Mouse (Mus musculus) CD4-positive helper T cell, adult 2 months (primary cell): ENCODE data around the gene Zfp964.
"Not testable (repeated sequence)": the region's sequence is repeated elsewhere in the genome, so short reads cannot be mapped to it uniquely, and the experiment has no call there.

Experiments
- DNase-seq: peaks from one replicate; pipeline ENCODE4 v3.0.0-alpha.2; 2012; ENCODE audit warnings: low read depth, missing footprints, low spot score

Zfp964 gene

DNA sequence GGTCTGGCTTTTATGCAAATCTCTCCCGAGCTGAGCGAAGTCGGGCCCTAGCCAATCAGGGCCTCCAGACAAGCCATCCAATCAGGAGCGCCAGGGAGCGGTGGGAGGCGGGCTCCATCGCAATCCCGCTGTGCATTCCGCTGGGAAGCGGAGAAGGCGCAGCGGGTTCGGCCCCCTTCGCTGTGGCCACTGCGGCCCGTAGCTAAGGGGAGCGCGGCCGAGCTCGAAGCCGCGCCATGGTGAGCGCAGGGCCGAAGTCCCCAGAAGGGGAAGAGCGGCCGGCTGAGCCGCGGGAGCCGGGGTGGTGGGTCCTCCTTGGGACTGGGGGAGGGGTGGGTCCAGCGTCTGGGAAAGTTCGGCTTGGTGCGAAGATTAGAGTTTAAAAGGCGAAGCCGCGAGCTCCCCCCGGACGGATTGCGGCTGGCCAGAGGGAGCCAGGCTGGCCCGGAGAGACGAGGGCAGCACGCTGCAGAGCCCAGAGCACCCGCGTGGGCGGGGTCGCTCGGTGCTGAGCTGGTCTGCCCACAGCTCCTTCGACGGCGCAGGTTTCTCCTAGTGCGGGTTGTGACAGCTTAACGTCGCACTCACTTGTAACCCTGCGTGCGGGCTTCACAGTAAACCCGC lies at the start of gene Zfp964:
TSS of gene Zfp964 (plus strand) at position 122 of the 624 bp plus-strand sequence.
- peak; percentile 86 for DNase-seq

- DNase-seq: no peak
Observed at GRCm38 (mm10) chr8:69614687-69615086, 39.6 kb upstream of the Zfp964 start.

GRCm38 (mm10) chr8:69618078-69618477 lies 36.2 kb upstream of the Zfp964 start:
- no peak for DNase-seq

- DNase-seq: peak; percentile 99
Observed at GRCm38 (mm10) chr8:69625095-69625789, 29.0 kb upstream of the Zfp964 start, which contains the start of gene Zfp868. TSS of gene Zfp868 (minus strand) at chr8:69625548.

GRCm38 (mm10) chr8:69653808-69654357 lies 396 bp upstream of the Zfp964 start:
- DNase-seq: no peak

- DNase-seq: no peak
Observed at GRCm38 (mm10) chr8:69661294-69661693, 7.0 kb downstream of the Zfp964 start.

GRCm38 (mm10) chr8:69665051-69665450 lies 10.8 kb downstream of the Zfp964 start:
- not testable (repeated sequence) for DNase-seq

DNA sequence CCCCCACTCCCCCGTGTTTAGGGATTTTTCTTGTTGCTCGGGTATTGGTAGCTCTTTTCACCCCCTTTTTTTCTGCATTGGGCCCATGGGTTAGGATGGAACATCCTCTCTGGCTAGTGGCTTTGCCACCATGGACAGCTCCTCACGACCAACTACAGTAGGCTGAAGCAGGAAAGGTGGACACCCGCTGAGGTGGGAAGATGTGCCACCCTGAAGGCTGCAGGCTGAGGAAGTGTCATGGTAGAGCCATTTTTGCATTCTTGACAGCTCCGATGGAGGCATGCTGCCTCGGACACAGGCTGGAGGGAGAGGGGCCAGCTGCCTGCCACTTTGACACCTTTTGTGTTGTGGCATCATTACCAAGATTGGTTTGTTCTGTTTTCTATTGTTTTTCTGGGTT lies 47.5 kb downstream of the Zfp964 start:
- no peak for DNase-seq

DNA sequence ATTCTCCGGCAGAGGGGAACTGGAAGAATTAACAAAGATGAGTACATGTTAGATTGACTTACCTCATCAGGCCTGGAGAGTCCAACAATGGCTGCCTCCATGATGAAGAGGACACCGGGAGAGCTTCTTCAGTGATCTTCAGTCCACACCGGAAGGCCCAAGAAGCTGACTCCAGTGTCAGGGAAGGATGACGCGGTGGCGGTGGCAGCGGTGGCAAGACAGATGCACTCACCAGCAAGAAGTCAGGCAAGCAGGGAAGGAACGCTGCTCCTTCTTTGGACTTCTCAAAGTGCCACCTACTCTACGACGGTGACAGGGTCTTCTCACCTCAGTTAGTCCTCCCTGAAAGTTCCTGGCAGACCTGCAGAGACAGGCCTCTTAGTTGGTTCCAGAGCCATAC lies 56.3 kb downstream of the Zfp964 start, which contains the start of gene Zfp869:
TSS of gene Zfp869 (minus strand) at position 101 of the 400 bp plus-strand sequence.
- DNase-seq: not testable (repeated sequence)

DNA sequence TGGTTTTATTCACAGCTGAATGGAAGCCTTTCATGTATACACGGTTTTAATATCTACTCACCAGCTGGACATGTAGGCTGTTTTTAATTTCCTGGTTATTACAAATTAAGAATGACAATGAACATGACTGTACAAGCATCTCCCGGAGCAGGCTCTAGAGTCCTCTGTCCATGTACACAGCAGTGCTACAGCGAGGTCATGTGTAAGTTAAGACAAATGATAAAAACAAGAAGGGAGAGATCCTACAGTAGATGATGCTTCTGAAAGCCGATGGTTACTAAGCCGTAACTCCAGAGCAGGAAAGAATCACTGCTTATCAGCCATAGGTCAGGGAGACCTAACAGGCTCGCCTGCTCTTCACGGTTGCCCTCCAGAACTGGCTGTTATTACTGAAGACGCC lies 59.2 kb downstream of the Zfp964 start:
- DNase-seq: no peak

- DNase-seq: peak; percentile 16
Observed at GRCm38 (mm10) chr8:69715366-69715765, 61.1 kb downstream of the Zfp964 start.
